Mouse (Mus musculus) embryonic facial prominence, embryonic 11.5 days (tissue): ENCODE results near the gene Efl1. TPM values are rescaled to one million over a fixed set of nuclear protein-coding genes. Genes with fewer than 3 reads are reported as not detected.

Experiments
- ATAC-seq: fragments of 200-750 bp; cut with Nextera tagmentation; replicated peaks from 2 replicates; pipeline ENCODE4 v1.8.0; 2017; ENCODE audit warnings: low read depth; ENCODE audit not compliant: insufficient number of reproducible peaks, low FRiP score, low TSS enrichment
- DNase-seq: peaks from one replicate; pipeline ENCODE4 v3.0.0-alpha.2; 2015; ENCODE audit warnings: low spot score
- H3K27ac ChIP-seq: fragments of 300-500 bp; sonication (generic); replicated peaks from 2 replicates; pipeline ENCODE4 v1.5.1; 2014; ENCODE audit warnings: mild to moderate bottlenecking, low read depth, low read length, control low read depth
- H3K27me3 ChIP-seq: fragments of 300-500 bp; sonication (generic); 2 replicates; pipeline ENCODE4 v1.6.1; 2014; ENCODE audit warnings: mild to moderate bottlenecking, low read length, moderate library complexity, mixed read lengths; ENCODE audit not compliant: control insufficient read depth, insufficient read depth
- H3K36me3 ChIP-seq: fragments of 300-500 bp; sonication (generic); replicated peaks from 2 replicates; pipeline ENCODE4 v1.6.1; 2014; ENCODE audit warnings: low read depth, mild to moderate bottlenecking, low read length, moderate library complexity, mixed read lengths; ENCODE audit not compliant: control insufficient read depth, insufficient read depth
- H3K4me1 ChIP-seq: fragments of 300-500 bp; sonication (generic); 2 replicates; pipeline ENCODE4 v1.6.1; 2014; ENCODE audit warnings: low read length, mixed read lengths; ENCODE audit not compliant: control insufficient read depth, insufficient read depth
- H3K4me2 ChIP-seq: fragments of 300-500 bp; sonication (generic); 2 replicates; pipeline ENCODE4 v1.6.1; 2014; ENCODE audit warnings: low read depth, mild to moderate bottlenecking, control low read depth, low read length, moderate library complexity
- H3K4me3 ChIP-seq: fragments of 300-500 bp; sonication (generic); 2 replicates; pipeline ENCODE4 v1.5.1; 2014; ENCODE audit warnings: low read depth, low read length, control low read depth
- H3K9ac ChIP-seq: fragments of 300-500 bp; sonication (generic); replicated peaks from 2 replicates; pipeline ENCODE4 v1.6.1; 2014; ENCODE audit warnings: mild to moderate bottlenecking, control low read depth, low read length
- H3K9me3 ChIP-seq: fragments of 300-500 bp; sonication (generic); replicated peaks from 2 replicates; pipeline ENCODE4 v1.6.1; 2016; ENCODE audit warnings: mild to moderate bottlenecking, low read length, inconsistent platforms, mixed read lengths; ENCODE audit not compliant: control insufficient read depth
- WGBS: fragments of 180-500 bp; shearing (Covaris S2); extraction: QIAGEN DNeasy Blood & Tissue Kit; methylation state at CpG from one replicate; pipeline ENCODE4 v1.1.7; 2014; 5-methylcytosine and 5-hydroxymethylcytosine counted together
- polyA plus RNA-seq: library from polyadenylated mRNA; unstranded; fragments of >200 nt; fragmentation: Nextera tagmentation; extraction: Ambion mirVana; gene quantifications from 2 replicates; pipeline ENCODE4 v1.2.1, GENCODE M21; 2014

The Efl1 gene
- polyA plus RNA-seq, 1 experiment from 2014 or later: 24.0 TPM

- H3K27me3 ChIP-seq: no peaks in the 10 kb centered on the region
- no peak overlapping the region for H3K4me2 ChIP-seq
- no peak overlapping the region for H3K4me3 ChIP-seq
- H3K4me1 ChIP-seq: no peaks in the 10 kb centered on the region
- peak; percentile 74 for DNase-seq
- no peak; the same call in 1 of the 2 replicates for ATAC-seq
- 41% methylated on average over 5 of the region's 5 CpGs for WGBS
- H3K27ac ChIP-seq: peak overlapping the region; percentile 49
- no peak overlapping the region for H3K9ac ChIP-seq
- no peaks in the 10 kb centered on the region for H3K9me3 ChIP-seq
- H3K36me3 ChIP-seq: no peaks in the 10 kb centered on the region
Observed at GRCm38 (mm10) chr7:82702384-82703343, 54.2 kb downstream of the Efl1 start.

- Histone ChIP-seq H3K9ac (no peak overlapping the region), H3K4me3 (no peak overlapping the region), H3K9me3 (no peaks in the 10 kb centered on the region), H3K4me2 (no peak overlapping the region), H3K27ac (no peak overlapping the region), H3K27me3 (no peaks in the 10 kb centered on the region), H3K36me3 (no peaks in the 10 kb centered on the region), H3K4me1 (no peaks in the 10 kb centered on the region)
- 97% methylated on average over 4 of the region's 4 CpGs for WGBS
- ATAC-seq: no peak
- no peak for DNase-seq
Observed at GRCm38 (mm10) chr7:82709172-82709571, 60.8 kb downstream of the Efl1 start.

GRCm38 (mm10) chr7:82715210-82715911, 66.9 kb downstream of the Efl1 start:
- WGBS: 22% methylated on average over 7 of the region's 7 CpGs
- peak overlapping the region; percentile 80 for H3K27ac ChIP-seq

GRCm38 (mm10) chr7:82715912-82716601, 67.6 kb downstream of the Efl1 start:
- ATAC-seq (peak; percentile 20; the same call in 1 of the 2 replicates), DNase-seq (peak; percentile 79)
- Histone ChIP-seq H3K36me3 (no peaks in the 10 kb centered on the region), H3K4me3 (no peak overlapping the region), H3K4me1 (peaks cover 2% of the 10 kb centered on the region; the same call in 1 of the 2 replicates), H3K27ac (peak overlapping the region; percentile 63), H3K9me3 (no peaks in the 10 kb centered on the region), H3K27me3 (no peaks in the 10 kb centered on the region), H3K4me2 (no peak overlapping the region), H3K9ac (0 out of 2 replicates have a peak overlapping the region, but pooled peaks have one; percentile 3)
- WGBS: 24% methylated on average over 8 of the region's 8 CpGs

More at GRCm38 (mm10) chr7:82715210-82715911, 66.9 kb downstream of the Efl1 start:
- H3K4me2 ChIP-seq: no peak overlapping the region
- no peak overlapping the region for H3K4me3 ChIP-seq
- ATAC-seq (peak; percentile 85), DNase-seq (peak; percentile 91)
- H3K36me3 ChIP-seq: no peaks in the 10 kb centered on the region
- H3K4me1 ChIP-seq: peaks cover 2% of the 10 kb centered on the region; the same call in 1 of the 2 replicates
- H3K27me3 ChIP-seq: no peaks in the 10 kb centered on the region
- peak overlapping the region; percentile 28; the same call in 1 of the 2 replicates for H3K9ac ChIP-seq
- no peaks in the 10 kb centered on the region for H3K9me3 ChIP-seq

GRCm38 (mm10) chr7:82719285-82719684, 70.9 kb downstream of the Efl1 start:
- WGBS: 69% methylated on average over 5 of the region's 5 CpGs
- no peak for ATAC-seq
- H3K9me3 ChIP-seq: no peaks in the 10 kb centered on the region
- no peak overlapping the region for H3K4me2 ChIP-seq
- H3K36me3 ChIP-seq: no peaks in the 10 kb centered on the region
- H3K9ac ChIP-seq: no peak overlapping the region
- H3K27ac ChIP-seq: no peak overlapping the region
- H3K4me3 ChIP-seq: no peak overlapping the region
- DNase-seq: peak; percentile 54
- H3K27me3 ChIP-seq: no peaks in the 10 kb centered on the region
- peaks cover 4% of the 10 kb centered on the region; the same call in 1 of the 2 replicates for H3K4me1 ChIP-seq

- no peak overlapping the region for H3K9ac ChIP-seq
- 79% methylated on average over 5 of the region's 5 CpGs for WGBS
- H3K9me3 ChIP-seq: no peaks in the 10 kb centered on the region
- H3K36me3 ChIP-seq: no peaks in the 10 kb centered on the region
- no peak overlapping the region for H3K4me3 ChIP-seq
- DNase-seq (no peak), ATAC-seq (no peak)
- H3K27ac ChIP-seq: no peak overlapping the region
- no peaks in the 10 kb centered on the region for H3K27me3 ChIP-seq
- H3K4me1 ChIP-seq: peaks cover 3% of the 10 kb centered on the region; the same call in 1 of the 2 replicates
- no peak overlapping the region for H3K4me2 ChIP-seq
Observed at GRCm38 (mm10) chr7:82719740-82720139, 71.3 kb downstream of the Efl1 start.

- Histone ChIP-seq H3K4me1 (peaks cover 3% of the 10 kb centered on the region), H3K27ac (peak overlapping the region; percentile 39; the same call in 1 of the 2 replicates), H3K4me3 (no peak overlapping the region), H3K36me3 (no peaks in the 10 kb centered on the region), H3K9ac (no peak overlapping the region), H3K27me3 (no peaks in the 10 kb centered on the region), H3K4me2 (no peak overlapping the region), H3K9me3 (no peaks in the 10 kb centered on the region)
- ATAC-seq (no peak), DNase-seq (peak; percentile 76)
- 36% methylated on average over 7 of the region's 7 CpGs for WGBS
Observed at GRCm38 (mm10) chr7:82720501-82720900, 72.1 kb downstream of the Efl1 start.
